Mouse (Mus musculus) lung, embryonic 14.5 days (tissue): ENCODE data around the gene Erc1. TPM values are rescaled to one million over a fixed set of nuclear protein-coding genes. Genes with fewer than 3 reads are reported as not detected.

ENCODE experiments used
- ATAC-seq: fragments of 200-750 bp; cut with Nextera tagmentation; 2 replicates; pipeline ENCODE4 v1.8.0; 2017; ENCODE audit warnings: mild to moderate bottlenecking, moderate TSS enrichment, moderate library complexity; ENCODE audit not compliant: insufficient read depth
- DNase-seq: peaks from one replicate; pipeline ENCODE4 v3.0.0-alpha.2; 2015
- H3K27ac ChIP-seq: fragments of 300-500 bp; sonication (generic); 2 replicates; pipeline ENCODE4 v1.5.1; 2014; ENCODE audit warnings: low read depth, mild to moderate bottlenecking, moderate library complexity
- H3K27me3 ChIP-seq: fragments of 300-500 bp; sonication (generic); 2 replicates; pipeline ENCODE4 v1.6.1; 2014; ENCODE audit warnings: low read length, control low read depth; ENCODE audit not compliant: insufficient read depth
- H3K36me3 ChIP-seq: fragments of 300-500 bp; sonication (generic); 2 replicates; pipeline ENCODE4 v1.6.1; 2014; ENCODE audit warnings: control low read depth; ENCODE audit not compliant: insufficient read depth
- H3K4me1 ChIP-seq: fragments of 300-500 bp; sonication (generic); 2 replicates; pipeline ENCODE4 v1.6.1; 2014; ENCODE audit warnings: antibody characterized with exemption, control low read depth; ENCODE audit not compliant: insufficient read depth
- H3K4me2 ChIP-seq: fragments of 300-500 bp; sonication (generic); 2 replicates; pipeline ENCODE4 v1.6.1; 2014; ENCODE audit warnings: mild to moderate bottlenecking
- H3K4me3 ChIP-seq: fragments of 300-500 bp; sonication (generic); 2 replicates; pipeline ENCODE4 v1.5.1; 2014; ENCODE audit warnings: low read depth, low read length
- H3K9ac ChIP-seq: fragments of 300-500 bp; sonication (generic); 2 replicates; pipeline ENCODE4 v1.6.1; 2014
- H3K9me3 ChIP-seq: fragments of 300-500 bp; sonication (generic); 2 replicates; pipeline ENCODE4 v1.6.1; 2016; ENCODE audit warnings: low read depth, low read length, control low read depth
- CTCF ChIP-seq: IDR thresholded peaks from 2 replicates; pipeline ENCODE4 v1.5.1; 2016; ENCODE audit warnings: antibody characterized with exemption, low read depth
- WGBS: fragments of 180-500 bp; shearing (Covaris S2); extraction: QIAGEN DNeasy Blood & Tissue Kit; methylation state at CpG from one replicate; pipeline ENCODE4 v1.1.7; 2014; 5-methylcytosine and 5-hydroxymethylcytosine counted together
- polyA plus RNA-seq: library from polyadenylated mRNA; unstranded; fragments of >200 nt; fragmentation: Nextera tagmentation; extraction: Ambion mirVana; gene quantifications from 2 replicates; pipeline ENCODE4 v1.2.1, GENCODE M21; 2014

Erc1 gene
- polyA plus RNA-seq, 1 experiment from 2014 or later, result 27.1 TPM

DNA sequence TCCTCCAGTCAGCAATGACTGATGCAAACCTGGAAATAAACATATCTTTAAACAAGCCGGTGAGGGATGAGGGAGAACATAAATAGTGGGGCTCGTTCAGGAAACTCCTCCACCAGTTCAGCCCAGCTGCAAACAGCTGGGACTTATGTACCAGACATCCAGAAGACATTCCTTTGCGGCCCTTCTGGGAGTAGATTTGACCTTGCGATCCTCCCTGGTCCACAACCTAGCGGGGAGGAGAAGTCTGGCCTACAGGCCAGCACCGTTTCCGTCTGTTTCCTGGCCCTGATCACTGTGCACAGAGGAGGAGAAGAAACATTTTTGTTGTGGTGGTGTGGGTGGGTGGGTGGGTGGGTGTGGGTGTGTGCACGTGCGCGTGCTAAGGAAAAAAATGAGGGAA is 285.4 kb downstream of the Erc1 start:
- Histone ChIP-seq H3K9me3 (no peaks in the 10 kb centered on the region), H3K4me3 (no peak overlapping the region), H3K9ac (no peak overlapping the region), H3K4me2 (no peak overlapping the region), H3K27me3 (no peaks in the 10 kb centered on the region), H3K36me3 (no peaks in the 10 kb centered on the region), H3K27ac (no peak overlapping the region), H3K4me1 (no peaks in the 10 kb centered on the region)
- WGBS, result 34% methylated on average over 10 of the region's 10 CpGs
- no peak for TF ChIP-seq CTCF
- peak; percentile 55 for DNase-seq
- no peak for ATAC-seq

DNA sequence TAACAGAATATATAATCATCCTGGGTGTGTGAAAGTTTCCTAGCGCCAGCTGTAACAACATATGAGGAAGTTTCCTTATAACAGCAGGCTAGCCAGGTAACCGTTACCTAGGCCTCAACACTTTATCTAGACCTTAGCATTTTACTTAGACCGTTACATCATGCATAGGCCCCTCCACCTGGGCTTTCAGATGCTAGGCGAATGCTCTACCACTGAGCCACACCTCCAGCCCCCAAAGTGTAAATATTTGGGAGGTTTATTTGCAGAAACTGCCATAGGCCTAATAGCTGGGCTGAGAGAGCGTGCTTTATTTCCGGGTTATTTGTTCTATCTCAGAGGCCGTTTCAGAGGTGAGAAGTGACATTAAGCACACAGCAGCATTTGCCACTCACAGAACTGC is 289.1 kb downstream of the Erc1 start:
- DNase-seq (no peak), ATAC-seq (no peak)
- H3K27ac ChIP-seq, result no peak overlapping the region
- H3K9me3 ChIP-seq, result no peaks in the 10 kb centered on the region
- WGBS, result 39% methylated on average over 7 of the region's 7 CpGs
- no peak overlapping the region for H3K4me3 ChIP-seq
- no peaks in the 10 kb centered on the region for H3K27me3 ChIP-seq
- no peaks in the 10 kb centered on the region for H3K36me3 ChIP-seq
- no peak for TF ChIP-seq CTCF
- H3K4me2 ChIP-seq, result no peak overlapping the region
- no peak overlapping the region for H3K9ac ChIP-seq
- H3K4me1 ChIP-seq, result no peaks in the 10 kb centered on the region

DNA sequence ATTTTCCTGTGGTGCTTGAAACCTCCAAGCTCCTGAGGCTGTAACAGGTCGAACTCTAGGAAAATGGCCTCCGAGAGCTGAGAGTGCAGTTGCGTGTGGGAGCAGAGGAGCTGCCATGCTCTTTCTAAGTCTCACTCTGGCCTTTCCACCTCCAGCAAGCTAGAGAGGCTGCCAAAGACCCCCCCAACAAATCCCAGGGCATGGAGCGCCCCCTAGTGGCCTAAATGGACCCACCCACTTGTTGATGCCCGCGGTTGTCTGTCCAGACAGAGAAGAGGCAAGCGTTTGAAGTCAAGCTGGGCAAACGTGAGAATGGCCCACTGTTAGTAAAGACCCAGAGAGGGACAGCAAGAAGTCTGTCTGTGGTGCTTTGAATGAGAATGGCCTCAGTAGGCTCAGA is 293.5 kb downstream of the Erc1 start:
- no peaks in the 10 kb centered on the region for H3K9me3 ChIP-seq
- ATAC-seq, result no peak
- WGBS, result 70% methylated on average over 8 of the region's 8 CpGs
- H3K4me3 ChIP-seq, result no peak overlapping the region
- no peak overlapping the region for H3K4me2 ChIP-seq
- no peak for DNase-seq
- no peaks in the 10 kb centered on the region for H3K27me3 ChIP-seq
- no peak overlapping the region for H3K9ac ChIP-seq
- H3K4me1 ChIP-seq, result no peaks in the 10 kb centered on the region
- TF ChIP-seq CTCF, result peak; percentile 40
- H3K27ac ChIP-seq, result no peak overlapping the region
- no peaks in the 10 kb centered on the region for H3K36me3 ChIP-seq

DNA sequence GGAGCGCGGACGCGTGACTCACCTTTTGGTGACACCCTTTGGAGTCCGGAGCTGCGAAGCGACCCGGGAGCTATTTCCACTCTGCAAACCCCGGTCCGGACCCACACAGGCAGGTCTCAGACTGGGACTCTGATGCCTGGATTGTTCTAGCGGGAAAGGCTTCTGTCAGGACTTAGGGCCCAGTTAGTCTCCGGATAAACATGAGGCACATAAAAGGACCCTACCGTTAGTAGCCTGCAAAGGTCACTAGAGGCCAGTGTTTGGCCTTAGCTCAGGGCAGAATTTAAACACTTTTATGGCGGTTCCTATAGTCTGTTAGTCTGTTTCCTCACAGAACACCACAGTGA is 303.5 kb downstream of the Erc1 start:
- Histone ChIP-seq H3K4me3 (peak overlapping the region; percentile 65), H3K9ac (peak overlapping the region; percentile 68; the same call in 1 of the 2 replicates), H3K36me3 (no peaks in the 10 kb centered on the region), H3K9me3 (no peaks in the 10 kb centered on the region), H3K4me2 (peak overlapping the region; percentile 97), H3K27me3 (peaks cover 21% of the 10 kb centered on the region), H3K27ac (no peak overlapping the region), H3K4me1 (no peaks in the 10 kb centered on the region)
- 1% methylated on average over 14 of the region's 14 CpGs for WGBS
- no peak for DNase-seq
- 0 out of 2 replicates have a peak, but pooled peaks have one; percentile 22 for TF ChIP-seq CTCF
- ATAC-seq, result peak; percentile 42

DNA sequence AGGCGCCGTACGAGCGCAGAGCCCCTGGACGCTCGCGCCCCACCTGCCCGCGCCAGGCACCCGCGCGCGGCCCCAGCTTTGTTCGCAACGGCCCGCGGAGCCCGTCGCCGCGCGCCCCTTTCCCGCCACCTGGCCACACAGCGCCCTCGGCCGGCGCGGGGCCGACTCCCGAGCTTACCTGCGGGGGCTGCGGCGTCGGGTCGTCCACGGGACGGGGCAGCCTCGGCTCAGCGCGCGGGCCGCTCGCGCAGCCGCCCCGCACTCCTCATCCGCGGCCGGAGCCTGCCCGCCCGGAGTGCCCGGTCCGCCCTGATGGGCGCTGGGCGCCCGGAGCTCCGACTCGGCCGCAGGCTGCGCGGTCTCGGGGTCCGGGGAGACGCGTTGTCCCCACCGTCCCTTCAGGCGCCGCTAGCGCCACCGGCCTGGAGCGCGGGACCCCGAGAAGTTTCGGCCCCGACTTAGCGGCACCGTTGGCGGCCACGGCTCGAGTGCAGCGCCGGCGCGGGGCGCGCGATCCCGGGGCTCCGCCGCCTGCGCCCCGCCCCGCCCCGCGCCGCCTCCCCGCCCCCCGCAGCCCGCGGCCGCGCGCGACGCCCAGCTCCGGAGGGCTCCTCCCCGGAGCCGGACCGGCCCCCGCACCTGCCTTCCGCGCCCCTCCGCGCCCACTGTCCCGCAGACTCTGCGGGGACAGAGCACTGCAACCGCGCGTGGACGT is 304.0 kb downstream of the Erc1 start, which contains the start of gene Wnt5b:
Wnt5b (minus strand) TSS at position 545 of the 715 bp plus-strand sequence.
- TF ChIP-seq CTCF, result no peak
- H3K9me3 ChIP-seq, result no peaks in the 10 kb centered on the region
- peak within 1 kb of the TSS; percentile 97 for H3K4me2 ChIP-seq
- under 1% methylated on average over 115 of the region's 120 CpGs for WGBS
- no peaks in the 10 kb centered on the region for H3K4me1 ChIP-seq
- no peaks in the 10 kb centered on the region for H3K36me3 ChIP-seq
- peak within 1 kb of the TSS; percentile 68 for H3K9ac ChIP-seq
- no peak within 1 kb of the TSS for H3K27ac ChIP-seq
- H3K27me3 ChIP-seq, result peaks cover 21% of the 10 kb centered on the region
- peak within 1 kb of the TSS; percentile 65 for H3K4me3 ChIP-seq
- DNase-seq (peak; percentile 43), ATAC-seq (peak; percentile 64)

DNA sequence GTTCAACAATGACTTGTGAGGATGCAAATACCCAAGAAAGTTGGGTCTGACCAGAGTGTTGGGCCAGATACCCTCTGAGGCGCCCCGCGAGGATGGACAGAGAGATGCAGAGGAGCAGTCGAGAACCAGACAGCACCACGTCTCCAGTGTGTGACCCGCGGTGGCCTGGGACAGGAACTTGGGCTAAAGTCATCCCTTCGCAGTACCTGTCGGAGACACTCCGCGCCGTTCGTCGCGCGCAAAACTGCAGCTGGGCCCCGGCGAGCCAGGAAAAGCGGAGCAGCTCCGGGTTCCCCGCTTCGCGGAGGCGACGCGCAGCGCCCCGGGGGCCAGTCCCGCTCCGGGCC is 304.5 kb downstream of the Erc1 start:
- Histone ChIP-seq H3K36me3 (no peaks in the 10 kb centered on the region), H3K4me3 (peak overlapping the region; percentile 65), H3K27ac (no peak overlapping the region), H3K4me2 (peak overlapping the region; percentile 97), H3K27me3 (peaks cover 21% of the 10 kb centered on the region), H3K9ac (peak overlapping the region; percentile 68), H3K4me1 (no peaks in the 10 kb centered on the region), H3K9me3 (no peaks in the 10 kb centered on the region)
- DNase-seq (peak; percentile 54), ATAC-seq (peak; percentile 56; the same call in 1 of the 2 replicates)
- WGBS, result under 1% methylated on average over 30 of the region's 30 CpGs
- peak; percentile 41; the same call in 1 of the 2 replicates for TF ChIP-seq CTCF

DNA sequence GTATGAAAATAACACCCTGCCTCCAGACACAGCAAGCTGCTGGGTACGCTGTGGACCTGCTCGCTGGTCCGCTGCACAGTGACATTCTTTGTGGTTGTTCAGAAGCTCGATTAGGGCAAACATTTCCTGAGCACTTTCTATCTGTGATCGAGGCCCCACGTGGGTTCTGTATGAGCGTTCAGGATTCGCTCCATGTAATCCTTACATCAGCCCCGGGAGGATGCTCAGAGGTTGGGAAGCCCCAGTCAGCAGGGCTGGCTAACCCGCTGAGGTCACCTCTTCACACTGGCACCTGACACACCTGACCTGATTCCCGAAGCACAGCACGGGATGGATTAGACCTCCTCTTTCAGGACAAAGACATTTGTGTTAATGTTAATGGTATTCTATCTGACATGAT is 312.1 kb downstream of the Erc1 start:
- no peak overlapping the region for H3K4me3 ChIP-seq
- no peak overlapping the region for H3K4me2 ChIP-seq
- DNase-seq (no peak), ATAC-seq (no peak)
- TF ChIP-seq CTCF, result no peak
- 69% methylated on average over 12 of the region's 12 CpGs for WGBS
- no peaks in the 10 kb centered on the region for H3K4me1 ChIP-seq
- H3K27ac ChIP-seq, result no peak overlapping the region
- no peaks in the 10 kb centered on the region for H3K9me3 ChIP-seq
- no peaks in the 10 kb centered on the region for H3K27me3 ChIP-seq
- no peaks in the 10 kb centered on the region for H3K36me3 ChIP-seq
- no peak overlapping the region for H3K9ac ChIP-seq
